Mouse (Mus musculus): Measurements from ENCODE around the gene Rhbdf2.

Rhbdf2 gene

GRCm38 (mm10) chr11:116550748-116551147, 76.1 kb downstream of the Rhbdf2 start:
- DNase-seq (ENCODE audit: low spot score): no peak

GRCm38 (mm10) chr11:116549273-116550038, 77.4 kb downstream of the Rhbdf2 start:
- DNase-seq (ENCODE audit: low spot score): no peak

- DNase-seq (ENCODE audit: low spot score): no peak
Measured at GRCm38 (mm10) chr11:116548780-116549179, 78.0 kb downstream of the Rhbdf2 start.
